In genomic region chrX:142830572-142830971, GRCm38 (mm10) we compare ENCODE assay signal across 20 mouse cellular contexts.
DNase-seq lines count a peak whose midpoint lies in the region; ATAC-seq and TF ChIP-seq lines count a peak whose summit lies in the region.
"Had no signal": no experiment of that assay in that cellular context is flagged by ENCODE, and none has a peak within 500 bp of the region (broad histone marks: within the 10 kb centered on the region; RNA-seq: fewer than 3 reads in every experiment).

No protein-coding gene starts in this region.

- TF ChIP-seq POLR2A in lung, adult 2 months (IDR thresholded peaks at IDR 0.05; ENCODE audit: borderline replicate concordance, extremely low read depth, low read depth, low read length), result no peak

- no peaks in the 10 kb centered on the region for H3K9me3 ChIP-seq in heart, embryonic 15.5 days (replicated peaks)
- H3K9me3 ChIP-seq in heart, embryonic 10.5 days, result no peaks in the 10 kb centered on the region
- H3K9me3 ChIP-seq in liver, embryonic 13.5 days (replicated peaks), result no peaks in the 10 kb centered on the region
- H3K9me3 ChIP-seq: embryonic facial prominence, embryonic 10.5 days; forebrain, embryonic 13.5 days; hindbrain, embryonic 13.5 days had no signal

- ATAC-seq in heart, embryonic 15.5 days (replicated peaks; ENCODE audit: insufficient number of reproducible peaks, insufficient read depth, low FRiP score, low read depth), result no peak
- ATAC-seq in liver, embryonic 13.5 days (ENCODE audit: low read depth), result peak; percentile 63
- ATAC-seq: activated CD4-positive, CD25-positive, alpha-beta regulatory T cell, adult 4 months; forebrain, embryonic 13.5 days; forebrain, postnatal 0 days; hindbrain, postnatal 0 days; Patski had no signal

- no peak overlapping the region for H3K4me2 ChIP-seq in heart, embryonic 15.5 days
- H3K4me2 ChIP-seq in liver, embryonic 13.5 days, result no peak overlapping the region
- H3K4me2 ChIP-seq: forebrain, embryonic 13.5 days; hindbrain, embryonic 13.5 days had no signal

- no peaks in the 10 kb centered on the region for H3K27me3 ChIP-seq in heart, embryonic 15.5 days
- H3K27me3 ChIP-seq in heart, embryonic 10.5 days (ENCODE audit: insufficient read depth, poor library complexity, severe bottlenecking), result no peaks in the 10 kb centered on the region
- no peaks in the 10 kb centered on the region for H3K27me3 ChIP-seq in liver, embryonic 13.5 days
- H3K27me3 ChIP-seq: CH12.LX; forebrain, embryonic 13.5 days had no signal

- 71% methylated on average over 6 of the region's 6 CpGs for WGBS in heart, embryonic 15.5 days
- 82% methylated on average over 6 of the region's 6 CpGs for WGBS in heart, embryonic 10.5 days
- WGBS in liver, embryonic 13.5 days (ENCODE audit: insufficient replicate concordance), result 76% methylated on average over 6 of the region's 6 CpGs
- WGBS in lung, adult 2 months, result 88% methylated on average over 6 of the region's 6 CpGs

- peak overlapping the region; percentile 27; the same call in 1 of the 2 replicates for H3K27ac ChIP-seq in heart, embryonic 15.5 days
- H3K27ac ChIP-seq in heart, embryonic 10.5 days, result no peak overlapping the region
- H3K27ac ChIP-seq in liver, embryonic 13.5 days, result no peak overlapping the region
- H3K27ac ChIP-seq: embryonic facial prominence, embryonic 10.5 days; forebrain, embryonic 13.5 days; hindbrain, embryonic 13.5 days; hindbrain, postnatal 0 days had no signal

- no peak overlapping the region for H3K9ac ChIP-seq in heart, embryonic 15.5 days
- H3K9ac ChIP-seq in liver, embryonic 13.5 days, result no peak overlapping the region
- H3K9ac ChIP-seq: forebrain, embryonic 13.5 days; forebrain, postnatal 0 days; hindbrain, embryonic 13.5 days had no signal

- TF ChIP-seq CTCF in lung, adult 2 months (IDR thresholded peaks at IDR 0.05; ENCODE audit: insufficient read depth, low read length), result no peak

- peak; percentile 37 to 67 for DNase-seq in heart, adult 18-20 months
- DNase-seq in heart, postnatal 4 days, result no peak
- no peak for DNase-seq in heart, embryonic 10.5 days (ENCODE audit: low spot score)
- DNase-seq in liver, embryonic 13.5 days, result no peak
- DNase-seq in liver, result no peak
- no peak for DNase-seq in lung, adult 2 months
- DNase-seq: adrenal gland, postnatal 36 days; cerebellum, adult 2 months; cerebellum, postnatal 10 days; forebrain, postnatal 0 days; gastrocnemius, postnatal 14 days; kidney, adult 11 months had no signal

- no peak overlapping the region for H3K4me3 ChIP-seq in heart, embryonic 15.5 days
- H3K4me3 ChIP-seq in heart, embryonic 10.5 days, result no peak overlapping the region
- H3K4me3 ChIP-seq in liver, embryonic 13.5 days (replicated peaks), result no peak overlapping the region
- H3K4me3 ChIP-seq in lung, adult 2 months (replicated peaks; ENCODE audit: extremely low read depth, low read depth, low read length), result no peak overlapping the region
- H3K4me3 ChIP-seq: embryonic facial prominence, embryonic 10.5 days; forebrain, embryonic 13.5 days; hindbrain, embryonic 13.5 days had no signal

- H3K36me3 ChIP-seq in heart, embryonic 15.5 days, result no peaks in the 10 kb centered on the region
- peaks cover 5% of the 10 kb centered on the region; the same call in 1 of the 2 replicates for H3K36me3 ChIP-seq in heart, embryonic 10.5 days
- H3K36me3 ChIP-seq in liver, embryonic 13.5 days, result peaks cover 11% of the 10 kb centered on the region; the same call in 1 of the 2 replicates
- H3K36me3 ChIP-seq: hindbrain, embryonic 13.5 days had no signal

- peaks cover 55% of the 10 kb centered on the region for H3K4me1 ChIP-seq in heart, embryonic 15.5 days (replicated peaks)
- H3K4me1 ChIP-seq in heart, embryonic 10.5 days, result peaks cover 13% of the 10 kb centered on the region; the same call in 1 of the 2 replicates
- H3K4me1 ChIP-seq in liver, embryonic 13.5 days (replicated peaks), result peaks cover 16% of the 10 kb centered on the region
- H3K4me1 ChIP-seq in lung, adult 2 months (ENCODE audit: control insufficient read depth, insufficient read depth, low read length), result no peaks in the 10 kb centered on the region; the same call in 1 of the 2 replicates
- H3K4me1 ChIP-seq: forebrain, embryonic 13.5 days; hindbrain, embryonic 13.5 days had no signal

Comparison
In these comparisons a context has a peak if more than half of its experiments do, and no peak if none do; other contexts are left out.
1. DNase-seq: peak in heart, adult 18-20 months (2 of 2); none in heart, postnatal 4 days (single experiment), heart, embryonic 10.5 days (single experiment), liver, embryonic 13.5 days (single experiment), liver (single experiment) and lung, adult 2 months (single experiment).